Mouse (Mus musculus): ENCODE measurements around the gene Dtnb. TPM values are rescaled to one million over a fixed set of nuclear protein-coding genes. Genes with fewer than 3 reads are reported as not detected.
A peak's percentile ranks its signal among the peaks of the same experiment; 100 is the strongest.

Gene Dtnb
- polyA plus RNA-seq, 1 experiment from 2014 or later, result 18.8 TPM

GRCm38 (mm10) chr12:3695741-3696501 is 123.7 kb downstream of the Dtnb start:
- no peak overlapping the region for H3K4me2 ChIP-seq (replicated peaks; ENCODE audit: low read depth, low read length)
- H3K36me3 ChIP-seq (ENCODE audit: insufficient read depth, low read length), result no peaks in the 10 kb centered on the region
- H3K4me3 ChIP-seq (ENCODE audit: low read depth, low read length), result no peak overlapping the region
- no peak overlapping the region for H3K9ac ChIP-seq (replicated peaks; ENCODE audit: low read depth)
- no peaks in the 10 kb centered on the region for H3K4me1 ChIP-seq (ENCODE audit: insufficient read depth, low read depth, low read length)
- WGBS, result 60% methylated on average over 5 of the region's 5 CpGs
- DNase-seq (ENCODE audit: low spot score) (peak; percentile 67), ATAC-seq (peak; percentile 37; the same call in 1 of the 2 replicates)
- H3K27me3 ChIP-seq (replicated peaks; ENCODE audit: insufficient read depth, low read length), result no peaks in the 10 kb centered on the region
- TF ChIP-seq EP300 (IDR thresholded peaks at IDR 0.05), result no peak
- peak; percentile 78 for TF ChIP-seq CTCF (IDR thresholded peaks at IDR 0.05)
- no peak overlapping the region for H3K27ac ChIP-seq (ENCODE audit: low read length)
- no peaks in the 10 kb centered on the region for H3K9me3 ChIP-seq (ENCODE audit: low read length)

GRCm38 (mm10) chr12:3700503-3700902 is 128.3 kb downstream of the Dtnb start:
- no peak overlapping the region for H3K4me2 ChIP-seq (replicated peaks; ENCODE audit: low read depth, low read length)
- WGBS, result 73% methylated on average over 4 of the region's 4 CpGs
- H3K9me3 ChIP-seq (ENCODE audit: low read length), result no peaks in the 10 kb centered on the region
- TF ChIP-seq EP300 (IDR thresholded peaks at IDR 0.05) (no peak), CTCF (IDR thresholded peaks at IDR 0.05) (no peak)
- H3K36me3 ChIP-seq (ENCODE audit: insufficient read depth, low read length), result no peaks in the 10 kb centered on the region
- no peaks in the 10 kb centered on the region for H3K4me1 ChIP-seq (ENCODE audit: insufficient read depth, low read depth, low read length)
- H3K27ac ChIP-seq (ENCODE audit: low read length), result no peak overlapping the region
- no peaks in the 10 kb centered on the region for H3K27me3 ChIP-seq (replicated peaks; ENCODE audit: insufficient read depth, low read length)
- no peak overlapping the region for H3K9ac ChIP-seq (replicated peaks; ENCODE audit: low read depth)
- DNase-seq (ENCODE audit: low spot score) (peak; percentile 40), ATAC-seq (no peak)
- no peak overlapping the region for H3K4me3 ChIP-seq (ENCODE audit: low read depth, low read length)

- Histone ChIP-seq H3K9ac (replicated peaks; ENCODE audit: low read depth) (no peak overlapping the region), H3K9me3 (ENCODE audit: low read length) (no peaks in the 10 kb centered on the region), H3K36me3 (ENCODE audit: insufficient read depth, low read length) (no peaks in the 10 kb centered on the region), H3K4me3 (ENCODE audit: low read depth, low read length) (no peak overlapping the region), H3K4me2 (replicated peaks; ENCODE audit: low read depth, low read length) (no peak overlapping the region), H3K27me3 (replicated peaks; ENCODE audit: insufficient read depth, low read length) (no peaks in the 10 kb centered on the region), H3K4me1 (ENCODE audit: insufficient read depth, low read depth, low read length) (no peaks in the 10 kb centered on the region), H3K27ac (ENCODE audit: low read length) (no peak overlapping the region)
- WGBS, result 71% methylated on average over 7 of the region's 7 CpGs
- DNase-seq (ENCODE audit: low spot score) (no peak), ATAC-seq (no peak)
- TF ChIP-seq EP300 (IDR thresholded peaks at IDR 0.05) (no peak), CTCF (IDR thresholded peaks at IDR 0.05) (no peak)
Measured at GRCm38 (mm10) chr12:3702903-3703302, 130.7 kb downstream of the Dtnb start.

GRCm38 (mm10) chr12:3719151-3719721 is 147.1 kb downstream of the Dtnb start:
- H3K9ac ChIP-seq (replicated peaks; ENCODE audit: low read depth), result no peak overlapping the region
- ATAC-seq (peak; percentile 32), DNase-seq (ENCODE audit: low spot score) (peak; percentile 34)
- no peaks in the 10 kb centered on the region for H3K36me3 ChIP-seq (ENCODE audit: insufficient read depth, low read length)
- no peaks in the 10 kb centered on the region for H3K9me3 ChIP-seq (ENCODE audit: low read length)
- no peaks in the 10 kb centered on the region for H3K4me1 ChIP-seq (ENCODE audit: insufficient read depth, low read depth, low read length)
- no peaks in the 10 kb centered on the region for H3K27me3 ChIP-seq (replicated peaks; ENCODE audit: insufficient read depth, low read length)
- H3K4me3 ChIP-seq (ENCODE audit: low read depth, low read length), result no peak overlapping the region
- no peak overlapping the region for H3K4me2 ChIP-seq (replicated peaks; ENCODE audit: low read depth, low read length)
- TF ChIP-seq CTCF (IDR thresholded peaks at IDR 0.05) (no peak), EP300 (IDR thresholded peaks at IDR 0.05) (no peak)
- H3K27ac ChIP-seq (ENCODE audit: low read length), result no peak overlapping the region
- 42% methylated on average over 4 of the region's 4 CpGs for WGBS

- H3K27me3 ChIP-seq (replicated peaks; ENCODE audit: insufficient read depth, low read length), result no peaks in the 10 kb centered on the region
- ATAC-seq (no peak), DNase-seq (ENCODE audit: low spot score) (no peak)
- no peak overlapping the region for H3K4me2 ChIP-seq (replicated peaks; ENCODE audit: low read depth, low read length)
- H3K9me3 ChIP-seq (ENCODE audit: low read length), result no peaks in the 10 kb centered on the region
- TF ChIP-seq EP300 (IDR thresholded peaks at IDR 0.05), result no peak
- TF ChIP-seq CTCF (IDR thresholded peaks at IDR 0.05), result no peak
- no peak overlapping the region for H3K4me3 ChIP-seq (ENCODE audit: low read depth, low read length)
- 89% methylated on average over 2 of the region's 2 CpGs for WGBS
- no peak overlapping the region for H3K27ac ChIP-seq (ENCODE audit: low read length)
- H3K4me1 ChIP-seq (ENCODE audit: insufficient read depth, low read depth, low read length), result no peaks in the 10 kb centered on the region
- no peak overlapping the region for H3K9ac ChIP-seq (replicated peaks; ENCODE audit: low read depth)
- H3K36me3 ChIP-seq (ENCODE audit: insufficient read depth, low read length), result no peaks in the 10 kb centered on the region
Measured at GRCm38 (mm10) chr12:3720527-3720926, 148.3 kb downstream of the Dtnb start.

- Histone ChIP-seq H3K36me3 (ENCODE audit: insufficient read depth, low read length) (no peaks in the 10 kb centered on the region), H3K27me3 (replicated peaks; ENCODE audit: insufficient read depth, low read length) (no peaks in the 10 kb centered on the region), H3K4me2 (replicated peaks; ENCODE audit: low read depth, low read length) (no peak overlapping the region), H3K9ac (replicated peaks; ENCODE audit: low read depth) (no peak overlapping the region), H3K9me3 (ENCODE audit: low read length) (no peaks in the 10 kb centered on the region), H3K27ac (ENCODE audit: low read length) (no peak overlapping the region), H3K4me3 (ENCODE audit: low read depth, low read length) (no peak overlapping the region), H3K4me1 (ENCODE audit: insufficient read depth, low read depth, low read length) (no peaks in the 10 kb centered on the region)
- no peak for TF ChIP-seq EP300 (IDR thresholded peaks at IDR 0.05)
- no peak for TF ChIP-seq CTCF (IDR thresholded peaks at IDR 0.05)
- no peak for ATAC-seq
- WGBS, result 14% methylated on average over 3 of the region's 3 CpGs
- DNase-seq (ENCODE audit: low spot score), result no peak
Measured at GRCm38 (mm10) chr12:3723762-3724161, 151.6 kb downstream of the Dtnb start.

Measured in lung, postnatal 0 days (tissue).